Mouse (Mus musculus): ENCODE data around the gene Unc5c.

DNA sequence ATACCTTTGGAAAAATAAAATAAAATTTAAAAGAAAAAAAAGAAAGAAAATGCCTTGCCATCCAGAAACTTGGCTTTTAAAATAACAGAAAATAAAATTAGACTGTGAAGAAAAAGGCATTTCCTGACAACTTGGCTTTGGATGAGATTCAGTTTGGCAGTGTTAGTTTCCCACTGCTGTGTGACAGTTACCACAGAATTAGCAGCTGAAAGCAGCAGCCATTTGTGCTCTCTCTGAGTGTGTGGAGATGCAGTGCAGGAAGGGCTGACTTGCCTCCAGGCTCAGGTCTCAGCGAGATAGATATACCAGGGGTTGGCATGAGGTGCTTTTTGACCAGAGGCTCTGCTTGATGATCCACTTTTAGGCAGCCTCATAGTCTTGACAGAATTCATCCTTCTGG, 151.7 kb downstream of the Unc5c start:
- TF ChIP-seq MAX (IDR thresholded peaks at IDR 0.05; ENCODE audit: low read length) (no peak), CHD2 (IDR thresholded peaks at IDR 0.05; ENCODE audit: low read length) (no peak), POLR2A (IDR thresholded peaks at IDR 0.05; ENCODE audit: control insufficient read depth in 1 of 2, insufficient read depth in 1 of 2, low read depth in 1 of 2, low read length in 2 of 2, poor library complexity in 1 of 2) (no peak), EP300 (IDR thresholded peaks at IDR 0.05; ENCODE audit: low read depth in 1 of 2, low read length in 2 of 2) (no peak), CTCF (IDR thresholded peaks at IDR 0.05 in 2 of 3, conservative IDR thresholded peaks at IDR 0.05 in 1 of 3; ENCODE audit: control insufficient read depth in 1 of 3, insufficient read depth in 1 of 3, low read depth in 2 of 3, low read length in 3 of 3, poor library complexity in 1 of 3, severe bottlenecking in 1 of 3) (no peak), TAL1 (IDR thresholded peaks at IDR 0.05; ENCODE audit: low read length) (no peak), MEF2A (IDR thresholded peaks at IDR 0.05; ENCODE audit: extremely low read depth, insufficient replicate concordance, low read depth, low read length, poor library complexity, severe bottlenecking) (no peak), USF1 (IDR thresholded peaks at IDR 0.05; ENCODE audit: low read depth, low read length) (no peak), CHD1 (IDR thresholded peaks at IDR 0.05; ENCODE audit: low read depth, low read length) (no peak)
